Mouse (Mus musculus) left cerebral cortex, postnatal 25 days (tissue): ENCODE results near the gene Dlg4. TPM values are rescaled to one million over a fixed set of nuclear protein-coding genes. Genes with fewer than 3 reads are reported as not detected.

ENCODE experiments used
- DNase-seq, 2 experiments: peaks; one replicate each; pipeline ENCODE4 v3.0.0; 2022; ENCODE audit warnings: low spot score in 2 of 2, mixed read lengths in 1 of 2
- intact Hi-C: fragments of 180-260 bp; cut with DNase I; formaldehyde crosslinking; loops from one replicate; pipeline ENCODE4 v1.15.1; 2025
- total RNA-seq, 2 experiments: library from RNA; stranded (reverse); gene quantifications; 2 replicates each; pipeline ENCODE4 v1.2.3; 2021

Dlg4 gene
- total RNA-seq, 2 experiments from 2014 or later, result 931 to 954 TPM

- intact Hi-C loops, result no loop called here
- DNase-seq, result peak; percentile 95 to 100
These were observed 21.3 kb upstream of the Dlg4 start, which contains the start of gene Phf23 for GRCm38 (mm10) chr11:69995391-69995960. Phf23 (plus strand) TSS chr11:69995777.

GRCm38 (mm10) chr11:69996161-69997061 lies 20.3 kb upstream of the Dlg4 start:
- intact Hi-C loops, result no loop called here

GRCm38 (mm10) chr11:69997070-69997509 lies 19.7 kb upstream of the Dlg4 start:
- DNase-seq, result peak; percentile 68 to 71
- intact Hi-C loops, result no loop called here

More at GRCm38 (mm10) chr11:69996161-69997061, 20.3 kb upstream of the Dlg4 start:
- DNase-seq, result no peak

GRCm38 (mm10) chr11:69998567-69999491 lies 17.9 kb upstream of the Dlg4 start:
- intact Hi-C loops, result no loop called here
- no peak for DNase-seq

GRCm38 (mm10) chr11:69999666-70000065 lies 17.1 kb upstream of the Dlg4 start:
- intact Hi-C loops, result loop anchor here (1.0 to 5.0 kb wide), 2 partner anchors 22 to 213 kb away; partner anchors contain the start of gene Slc16a11
- no peak for DNase-seq

GRCm38 (mm10) chr11:70000396-70000898 lies 16.3 kb upstream of the Dlg4 start, which contains the start of gene Dvl2:
Dvl2 (plus strand) TSS chr11:70000595.
- peak; percentile 92 to 96 for DNase-seq
- intact Hi-C loops, result loop anchor here (1.0 to 5.0 kb wide), 2 partner anchors 21 to 212 kb away; partner anchors contain the start of gene Slc16a11

- no peak for DNase-seq
- intact Hi-C loops, result loop anchor here (5.0 kb wide), 1 partner anchor 211 kb away; the partner anchor contains the start of gene Slc16a11
These were observed 15.6 kb upstream of the Dlg4 start for GRCm38 (mm10) chr11:70001159-70001558.

- DNase-seq, result no peak
- intact Hi-C loops, result loop anchor here (5.0 kb wide), 1 partner anchor 210 kb away; the partner anchor contains the start of gene Slc16a11
These were observed 14.9 kb upstream of the Dlg4 start for GRCm38 (mm10) chr11:70001865-70002264.

- intact Hi-C loops, result loop anchor here (5.0 kb wide), 1 partner anchor 210 kb away; the partner anchor contains the start of gene Slc16a11
- DNase-seq, result no peak
These were observed 14.3 kb upstream of the Dlg4 start for GRCm38 (mm10) chr11:70002471-70002870.

- DNase-seq, result no peak
- intact Hi-C loops, result no loop called here
These were observed 11.2 kb upstream of the Dlg4 start for GRCm38 (mm10) chr11:70005521-70005920.

GRCm38 (mm10) chr11:70010033-70010432 lies 6.7 kb upstream of the Dlg4 start:
- DNase-seq, result no peak
- intact Hi-C loops, result no loop called here

- intact Hi-C loops, result no loop called here
These were observed 6.2 kb upstream of the Dlg4 start for GRCm38 (mm10) chr11:70010548-70010947.

GRCm38 (mm10) chr11:70010961-70011360 lies 5.8 kb upstream of the Dlg4 start:
- intact Hi-C loops, result no loop called here
- DNase-seq, result no peak

More at GRCm38 (mm10) chr11:70010548-70010947, 6.2 kb upstream of the Dlg4 start:
- DNase-seq, result no peak

GRCm38 (mm10) chr11:70012931-70013330 lies 3.8 kb upstream of the Dlg4 start:
- DNase-seq, result no peak
- intact Hi-C loops, result no loop called here

GRCm38 (mm10) chr11:70013408-70013807 lies 3.3 kb upstream of the Dlg4 start:
- intact Hi-C loops, result no loop called here

GRCm38 (mm10) chr11:70014051-70014450 lies 2.7 kb upstream of the Dlg4 start:
- intact Hi-C loops, result no loop called here
- no peak for DNase-seq

More at GRCm38 (mm10) chr11:70013408-70013807, 3.3 kb upstream of the Dlg4 start:
- DNase-seq, result no peak

GRCm38 (mm10) chr11:70014880-70015558 lies 1.7 kb upstream of the Dlg4 start, which contains the start of gene Acadvl:
Acadvl (minus strand) TSS chr11:70015411.
- intact Hi-C loops, result no loop called here
- peak; percentile 89 to 93 for DNase-seq

- intact Hi-C loops, result no loop called here
- DNase-seq, result no peak
These were observed 1.1 kb upstream of the Dlg4 start for GRCm38 (mm10) chr11:70015677-70016076.
